Mouse (Mus musculus) forebrain, embryonic 10.5 days (tissue): Measurements from ENCODE around the gene Cbwd1. TPM values are rescaled to one million over a fixed set of nuclear protein-coding genes. Genes with fewer than 3 reads are reported as not detected.

Experiments used
- DNase-seq: peaks from one replicate; pipeline ENCODE4 v3.0.0-alpha.2; 2017; ENCODE audit warnings: low spot score; ENCODE audit errors: extremely low spot score
- H3K27ac ChIP-seq: fragments of 300-500 bp; sonication (generic); 2 replicates; pipeline ENCODE4 v1.5.1; 2016; ENCODE audit warnings: mild to moderate bottlenecking
- H3K27me3 ChIP-seq: fragments of 300-500 bp; sonication (generic); 2 replicates; pipeline ENCODE4 v1.6.1; 2016; ENCODE audit warnings: mild to moderate bottlenecking; ENCODE audit not compliant: poor library complexity, severe bottlenecking
- H3K36me3 ChIP-seq: fragments of 300-500 bp; sonication (generic); replicated peaks from 2 replicates; pipeline ENCODE4 v1.6.1; 2016; ENCODE audit warnings: mild to moderate bottlenecking, moderate library complexity
- H3K4me1 ChIP-seq: fragments of 300-500 bp; sonication (generic); 2 replicates; pipeline ENCODE4 v1.6.1; 2016
- H3K4me3 ChIP-seq: fragments of 300-500 bp; sonication (generic); 2 replicates; pipeline ENCODE4 v1.5.1; 2016; ENCODE audit warnings: mild to moderate bottlenecking, moderate library complexity
- H3K9me3 ChIP-seq: fragments of 300-500 bp; sonication (generic); 2 replicates; pipeline ENCODE4 v1.6.1; 2016; ENCODE audit warnings: mild to moderate bottlenecking, moderate library complexity
- WGBS: fragments of 180-500 bp; shearing (Covaris S2); methylation state at CpG from one replicate; pipeline ENCODE4 v1.1.7; 2016; 5-methylcytosine and 5-hydroxymethylcytosine counted together
- polyA plus RNA-seq: library from polyadenylated mRNA; unstranded; fragments of >200 nt; fragmentation: Nextera tagmentation; extraction: Ambion mirVana; gene quantifications from 2 replicates; pipeline ENCODE4 v1.2.1, GENCODE M21; 2016

Gene Cbwd1
- polyA plus RNA-seq, 1 experiment from 2014 or later = 22.1 TPM

- no peak overlapping the region for H3K4me3 ChIP-seq
- 90% methylated on average over 2 of the region's 2 CpGs for WGBS
- no peaks in the 10 kb centered on the region for H3K9me3 ChIP-seq
- no peaks in the 10 kb centered on the region for H3K4me1 ChIP-seq
- no peak for DNase-seq
- no peaks in the 10 kb centered on the region for H3K36me3 ChIP-seq
- no peak overlapping the region for H3K27ac ChIP-seq
- no peaks in the 10 kb centered on the region for H3K27me3 ChIP-seq
These were observed 4.8 kb upstream of the Cbwd1 start for GRCm38 (mm10) chr19:24966203-24966602.

- WGBS = 42% methylated on average over 3 of the region's 3 CpGs
- DNase-seq = no peak
- Histone ChIP-seq H3K4me3 (no peak overlapping the region), H3K9me3 (no peaks in the 10 kb centered on the region), H3K27me3 (no peaks in the 10 kb centered on the region), H3K27ac (no peak overlapping the region), H3K36me3 (peaks cover 39% of the 10 kb centered on the region), H3K4me1 (peaks cover 12% of the 10 kb centered on the region)
These were observed 2.9 kb downstream of the Cbwd1 start for GRCm38 (mm10) chr19:24958531-24958930.

GRCm38 (mm10) chr19:24945521-24946262 is 15.7 kb downstream of the Cbwd1 start:
- Histone ChIP-seq H3K9me3 (no peaks in the 10 kb centered on the region), H3K4me1 (peaks cover 11% of the 10 kb centered on the region), H3K27me3 (no peaks in the 10 kb centered on the region), H3K36me3 (peaks cover 5% of the 10 kb centered on the region), H3K27ac (no peak overlapping the region), H3K4me3 (no peak overlapping the region)
- DNase-seq = no peak

DNA sequence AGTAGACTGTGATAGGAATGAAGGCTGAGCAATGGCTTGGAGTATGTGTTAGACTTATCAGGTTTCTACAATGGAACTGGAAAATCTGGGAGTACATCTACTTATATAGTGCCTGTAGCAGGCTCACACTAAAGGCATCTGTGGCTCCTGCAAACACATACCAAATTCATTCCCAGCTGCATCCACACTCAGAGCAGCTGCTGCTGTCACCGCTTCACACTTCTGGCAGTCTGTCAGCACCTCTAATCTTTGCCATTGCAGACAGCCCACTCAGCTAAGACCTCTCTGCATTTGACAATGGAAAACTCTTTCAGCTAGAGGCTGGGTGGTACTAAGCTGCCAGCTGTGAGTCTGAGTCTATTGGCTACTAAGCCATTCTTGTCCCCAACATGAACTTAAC is 24.3 kb downstream of the Cbwd1 start:
- Histone ChIP-seq H3K9me3 (no peaks in the 10 kb centered on the region), H3K4me3 (no peak overlapping the region), H3K4me1 (peaks cover 6% of the 10 kb centered on the region), H3K36me3 (peaks cover 42% of the 10 kb centered on the region), H3K27me3 (no peaks in the 10 kb centered on the region), H3K27ac (no peak overlapping the region)
- WGBS = 83% methylated on average over 1 of the region's 1 CpGs
- no peak for DNase-seq

DNA sequence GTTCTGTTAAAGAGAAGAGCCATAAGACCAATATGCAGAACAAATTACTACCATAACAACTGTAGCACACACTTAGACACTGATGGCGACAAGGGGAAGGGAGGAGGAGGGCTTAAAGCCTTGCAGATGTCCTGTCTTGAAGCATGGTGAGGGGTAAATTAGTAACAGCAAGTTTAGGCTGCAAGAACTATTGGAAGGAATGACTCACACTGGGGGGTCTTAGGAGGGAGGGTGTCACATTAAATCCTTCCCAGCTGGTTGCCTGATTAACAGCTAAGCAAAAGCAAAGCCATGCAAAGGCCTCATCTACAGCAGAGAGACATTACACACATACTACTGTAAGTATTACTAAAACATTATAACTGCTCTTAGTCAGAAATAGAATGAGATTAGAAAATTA is 32.4 kb downstream of the Cbwd1 start:
- Histone ChIP-seq H3K36me3 (0 out of 2 replicates have a peak, but pooled peaks cover 1% of the 10 kb centered on the region), H3K27me3 (no peaks in the 10 kb centered on the region), H3K27ac (no peak overlapping the region), H3K9me3 (no peaks in the 10 kb centered on the region), H3K4me3 (no peak overlapping the region), H3K4me1 (peaks cover 9% of the 10 kb centered on the region)
- whole genome bisulfite sequencing = 18% methylated on average over 1 of the region's 1 CpGs
- no peak for DNase-seq

- 87% methylated on average over 5 of the region's 5 CpGs for WGBS
- peaks cover 40% of the 10 kb centered on the region for H3K36me3 ChIP-seq
- H3K4me1 ChIP-seq = no peaks in the 10 kb centered on the region
These were observed 40.5 kb downstream of the Cbwd1 start for GRCm38 (mm10) chr19:24920866-24921265.

GRCm38 (mm10) chr19:24908385-24909155 is 52.8 kb downstream of the Cbwd1 start:
- 93% methylated on average over 3 of the region's 3 CpGs for WGBS
- Histone ChIP-seq H3K36me3 (no peaks in the 10 kb centered on the region), H3K27me3 (peaks cover 24% of the 10 kb centered on the region), H3K9me3 (no peaks in the 10 kb centered on the region), H3K4me3 (no peak overlapping the region), H3K27ac (no peak overlapping the region), H3K4me1 (no peaks in the 10 kb centered on the region)
- no peak for DNase-seq

More at GRCm38 (mm10) chr19:24920866-24921265, 40.5 kb downstream of the Cbwd1 start:
- Histone ChIP-seq H3K27me3 (no peaks in the 10 kb centered on the region), H3K9me3 (peaks cover 2% of the 10 kb centered on the region; the same call in 1 of the 2 replicates), H3K27ac (no peak overlapping the region), H3K4me3 (no peak overlapping the region)
- no peak for DNase-seq

DNA sequence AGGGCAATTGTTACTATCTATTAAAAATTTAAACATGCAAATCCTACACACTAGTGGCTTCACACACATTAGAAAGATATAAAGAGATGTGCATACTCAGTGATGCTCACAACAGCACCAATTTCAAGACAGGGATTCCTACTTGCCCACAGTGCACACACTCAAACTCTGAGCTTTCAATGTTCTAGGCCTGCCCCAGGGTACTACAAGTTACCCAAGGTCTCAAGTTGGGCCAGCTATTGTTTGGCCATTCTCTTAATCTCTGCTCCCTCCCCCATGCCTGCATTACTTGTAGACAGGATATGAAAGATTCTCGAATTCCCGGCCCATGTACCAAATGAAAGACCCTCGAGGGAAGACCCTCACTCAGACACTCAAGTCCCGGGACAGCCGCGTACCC is 53.8 kb downstream of the Cbwd1 start:
- H3K4me3 ChIP-seq = no peak overlapping the region
- no peaks in the 10 kb centered on the region for H3K36me3 ChIP-seq
- no peaks in the 10 kb centered on the region for H3K9me3 ChIP-seq
- H3K4me1 ChIP-seq = no peaks in the 10 kb centered on the region
- H3K27ac ChIP-seq = no peak overlapping the region
- WGBS = 94% methylated on average over 6 of the region's 6 CpGs
- no peak for DNase-seq
- peaks cover 33% of the 10 kb centered on the region for H3K27me3 ChIP-seq

GRCm38 (mm10) chr19:24902821-24903220 is 58.6 kb downstream of the Cbwd1 start:
- Histone ChIP-seq H3K27ac (no peak overlapping the region), H3K9me3 (no peaks in the 10 kb centered on the region), H3K4me3 (no peak overlapping the region), H3K27me3 (peaks cover 81% of the 10 kb centered on the region), H3K4me1 (peaks cover 27% of the 10 kb centered on the region), H3K36me3 (no peaks in the 10 kb centered on the region)
- WGBS = 44% methylated on average over 2 of the region's 2 CpGs
- no peak for DNase-seq

DNA sequence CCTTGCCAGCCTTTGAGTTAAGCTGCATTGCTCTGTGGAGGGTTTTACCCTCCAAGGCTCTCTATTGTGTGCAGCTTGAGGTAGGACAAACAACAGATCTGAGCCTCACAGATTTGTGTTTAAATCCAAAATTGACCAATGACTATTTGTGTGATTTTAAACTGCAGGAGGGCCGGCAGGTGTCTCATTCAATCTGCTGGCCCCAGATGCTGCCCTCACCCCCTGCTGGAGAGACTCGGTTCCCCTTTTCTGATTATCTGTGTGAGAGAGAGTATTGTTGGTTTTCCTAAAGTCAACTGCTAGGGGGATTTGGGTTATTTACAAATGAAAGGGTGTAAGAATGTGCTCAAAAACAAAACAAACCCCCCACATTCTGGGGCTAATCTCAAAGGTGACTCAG is 59.2 kb downstream of the Cbwd1 start:
- no peak overlapping the region for H3K27ac ChIP-seq
- WGBS = 0% methylated on average over 2 of the region's 2 CpGs
- H3K4me1 ChIP-seq = peaks cover 33% of the 10 kb centered on the region
- no peaks in the 10 kb centered on the region for H3K9me3 ChIP-seq
- no peak overlapping the region for H3K4me3 ChIP-seq
- H3K27me3 ChIP-seq = peaks cover 87% of the 10 kb centered on the region
- no peak for DNase-seq
- H3K36me3 ChIP-seq = no peaks in the 10 kb centered on the region

- WGBS = 8% methylated on average over 3 of the region's 3 CpGs
- no peaks in the 10 kb centered on the region for H3K9me3 ChIP-seq
- H3K27ac ChIP-seq = no peak overlapping the region
- peaks cover 93% of the 10 kb centered on the region for H3K27me3 ChIP-seq
- no peak for DNase-seq
- H3K4me3 ChIP-seq = no peak overlapping the region
- H3K4me1 ChIP-seq = peaks cover 38% of the 10 kb centered on the region
- no peaks in the 10 kb centered on the region for H3K36me3 ChIP-seq
These were observed 59.7 kb downstream of the Cbwd1 start for GRCm38 (mm10) chr19:24901666-24902065.

GRCm38 (mm10) chr19:24900581-24901220 is 60.7 kb downstream of the Cbwd1 start, which contains the start of gene Foxd4:
Gene Foxd4 (minus strand): TSS chr19:24901197.
- under 1% methylated on average over 27 of the region's 27 CpGs for WGBS
- H3K27ac ChIP-seq = no peak within 1 kb of the TSS
- H3K4me3 ChIP-seq = peak within 1 kb of the TSS; percentile 58
- no peaks in the 10 kb centered on the region for H3K9me3 ChIP-seq
- DNase-seq = no peak
- no peaks in the 10 kb centered on the region for H3K36me3 ChIP-seq
- peaks cover 100% of the 10 kb centered on the region for H3K27me3 ChIP-seq
- H3K4me1 ChIP-seq = peaks cover 38% of the 10 kb centered on the region
